Mouse (Mus musculus): Measurements from ENCODE around the gene Ltbp2.
A peak's percentile ranks its signal among the peaks of the same experiment; 100 is the strongest.

The Ltbp2 gene

GRCm38 (mm10) chr12:84876481-84877121, at the start of gene Ltbp2:
Gene Ltbp2, minus strand, starts transcription at chr12:84876532.
- DNase-seq (ENCODE audit: low spot score) = peak; percentile 66

- DNase-seq (ENCODE audit: low spot score) = no peak
These were observed 48.0 kb upstream of the Ltbp2 start for GRCm38 (mm10) chr12:84924324-84924723.

GRCm38 (mm10) chr12:84921881-84922419, 45.6 kb upstream of the Ltbp2 start:
- no peak for DNase-seq (ENCODE audit: low spot score)

- DNase-seq (ENCODE audit: low spot score) = no peak
These were observed 42.5 kb upstream of the Ltbp2 start for GRCm38 (mm10) chr12:84918809-84919208.

GRCm38 (mm10) chr12:84917799-84918198, 41.5 kb upstream of the Ltbp2 start:
- DNase-seq (ENCODE audit: low spot score) = no peak

GRCm38 (mm10) chr12:84914959-84915358, 38.6 kb upstream of the Ltbp2 start:
- DNase-seq (ENCODE audit: low spot score) = no peak

- no peak for DNase-seq (ENCODE audit: low spot score)
These were observed 36.3 kb upstream of the Ltbp2 start for GRCm38 (mm10) chr12:84912652-84913104.

- DNase-seq (ENCODE audit: low spot score) = no peak
These were observed 35.3 kb upstream of the Ltbp2 start for GRCm38 (mm10) chr12:84911640-84912039.

GRCm38 (mm10) chr12:84910066-84910465, 33.7 kb upstream of the Ltbp2 start:
- no peak for DNase-seq (ENCODE audit: low spot score)

- DNase-seq (ENCODE audit: low spot score) = no peak
These were observed 31.5 kb upstream of the Ltbp2 start for GRCm38 (mm10) chr12:84907627-84908480.

- DNase-seq (ENCODE audit: low spot score) = no peak
These were observed 30.8 kb upstream of the Ltbp2 start for GRCm38 (mm10) chr12:84907024-84907626.

- DNase-seq (ENCODE audit: low spot score) = no peak
These were observed 28.1 kb upstream of the Ltbp2 start for GRCm38 (mm10) chr12:84904399-84904798.

GRCm38 (mm10) chr12:84900317-84900716, 24.0 kb upstream of the Ltbp2 start:
- no peak for DNase-seq (ENCODE audit: low spot score)

GRCm38 (mm10) chr12:84897322-84897721, 21.0 kb upstream of the Ltbp2 start:
- no peak for DNase-seq (ENCODE audit: low spot score)

- no peak for DNase-seq (ENCODE audit: low spot score)
These were observed 19.9 kb upstream of the Ltbp2 start for GRCm38 (mm10) chr12:84896235-84896634.

- DNase-seq (ENCODE audit: low spot score) = no peak
These were observed 17.6 kb upstream of the Ltbp2 start for GRCm38 (mm10) chr12:84893648-84894628.

GRCm38 (mm10) chr12:84890289-84890688, 14.0 kb upstream of the Ltbp2 start:
- no peak for DNase-seq (ENCODE audit: low spot score)

GRCm38 (mm10) chr12:84885107-84885876, 9.0 kb upstream of the Ltbp2 start:
- no peak for DNase-seq (ENCODE audit: low spot score)

GRCm38 (mm10) chr12:84884423-84885076, 8.2 kb upstream of the Ltbp2 start:
- DNase-seq (ENCODE audit: low spot score) = no peak

- no peak for DNase-seq (ENCODE audit: low spot score)
These were observed 6.5 kb upstream of the Ltbp2 start for GRCm38 (mm10) chr12:84882796-84883195.
